Mouse (Mus musculus) kidney, embryonic 16.5 days (tissue): Measurements from ENCODE around the gene Bach2. TPM values are rescaled to one million over a fixed set of nuclear protein-coding genes. Genes with fewer than 3 reads are reported as not detected.

ENCODE experiments used
- ATAC-seq: fragments of 200-750 bp; cut with Nextera tagmentation; 2 replicates; pipeline ENCODE4 v1.8.0; 2017; ENCODE audit warnings: moderate TSS enrichment; ENCODE audit not compliant: low FRiP score, low TSS enrichment
- H3K27ac ChIP-seq: fragments of 300-500 bp; sonication (generic); 2 replicates; pipeline ENCODE4 v1.5.1; 2014; ENCODE audit warnings: low read length
- H3K27me3 ChIP-seq: fragments of 300-500 bp; sonication (generic); 2 replicates; pipeline ENCODE4 v1.6.1; 2014; ENCODE audit warnings: low read length, control low read depth, mixed read lengths; ENCODE audit not compliant: insufficient read depth
- H3K36me3 ChIP-seq: fragments of 300-500 bp; sonication (generic); 2 replicates; pipeline ENCODE4 v1.6.1; 2014; ENCODE audit warnings: low read length, control low read depth, mixed read lengths; ENCODE audit not compliant: insufficient read depth
- H3K4me1 ChIP-seq: fragments of 300-500 bp; sonication (generic); 2 replicates; pipeline ENCODE4 v1.6.1; 2014; ENCODE audit warnings: low read length, control low read depth, mixed read lengths; ENCODE audit not compliant: insufficient read depth
- H3K4me2 ChIP-seq: fragments of 300-500 bp; sonication (generic); replicated peaks from 2 replicates; pipeline ENCODE4 v1.6.1; 2014; ENCODE audit warnings: low read depth, low read length
- H3K4me3 ChIP-seq: fragments of 300-500 bp; sonication (generic); 2 replicates; pipeline ENCODE4 v1.5.1; 2014; ENCODE audit warnings: mild to moderate bottlenecking, low read length
- H3K9ac ChIP-seq: fragments of 300-500 bp; sonication (generic); replicated peaks from 2 replicates; pipeline ENCODE4 v1.6.1; 2014; ENCODE audit warnings: low read length
- H3K9me3 ChIP-seq: fragments of 300-500 bp; sonication (generic); 2 replicates; pipeline ENCODE4 v1.6.1; 2016; ENCODE audit warnings: low read length, control low read depth
- WGBS: fragments of 180-500 bp; shearing (Covaris S2); extraction: QIAGEN DNeasy Blood & Tissue Kit; methylation state at CpG from one replicate; pipeline ENCODE4 v1.1.7; 2014; 5-methylcytosine and 5-hydroxymethylcytosine counted together
- polyA plus RNA-seq: library from polyadenylated mRNA; unstranded; fragments of >200 nt; fragmentation: Nextera tagmentation; extraction: Ambion mirVana; gene quantifications from 2 replicates; pipeline ENCODE4 v1.2.1, GENCODE M21; 2015

The Bach2 gene
- polyA plus RNA-seq, 1 experiment from 2014 or later = 7.9 TPM

DNA sequence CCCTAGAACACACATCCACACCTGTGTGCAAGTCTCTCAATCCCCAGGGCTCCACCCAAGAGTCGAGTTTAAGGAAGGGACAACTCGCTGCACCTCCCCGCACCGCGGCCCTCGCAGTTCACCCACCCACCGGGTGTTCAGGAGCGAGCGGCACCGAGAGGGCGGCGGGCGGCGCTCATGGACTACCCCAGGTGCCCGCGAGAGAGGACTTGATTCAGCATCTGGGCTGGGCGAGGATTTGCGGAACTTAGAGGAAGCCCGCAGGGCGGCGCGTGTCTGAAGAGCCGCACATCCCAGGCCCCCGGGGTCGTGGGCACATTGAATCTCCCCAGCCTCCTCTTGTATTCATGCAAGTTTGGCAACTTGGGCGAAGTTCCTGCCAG is 1.1 kb downstream of the Bach2 start:
- peak; percentile 57 for ATAC-seq
- H3K36me3 ChIP-seq = no peaks in the 10 kb centered on the region
- H3K4me2 ChIP-seq = peak overlapping the region; percentile 90
- H3K4me3 ChIP-seq = peak overlapping the region; percentile 88
- peaks cover 34% of the 10 kb centered on the region for H3K4me1 ChIP-seq
- H3K9me3 ChIP-seq = no peaks in the 10 kb centered on the region
- under 1% methylated on average over 26 of the region's 26 CpGs for WGBS
- no peaks in the 10 kb centered on the region for H3K27me3 ChIP-seq
- H3K9ac ChIP-seq = peak overlapping the region; percentile 91
- H3K27ac ChIP-seq = peak overlapping the region; percentile 96

DNA sequence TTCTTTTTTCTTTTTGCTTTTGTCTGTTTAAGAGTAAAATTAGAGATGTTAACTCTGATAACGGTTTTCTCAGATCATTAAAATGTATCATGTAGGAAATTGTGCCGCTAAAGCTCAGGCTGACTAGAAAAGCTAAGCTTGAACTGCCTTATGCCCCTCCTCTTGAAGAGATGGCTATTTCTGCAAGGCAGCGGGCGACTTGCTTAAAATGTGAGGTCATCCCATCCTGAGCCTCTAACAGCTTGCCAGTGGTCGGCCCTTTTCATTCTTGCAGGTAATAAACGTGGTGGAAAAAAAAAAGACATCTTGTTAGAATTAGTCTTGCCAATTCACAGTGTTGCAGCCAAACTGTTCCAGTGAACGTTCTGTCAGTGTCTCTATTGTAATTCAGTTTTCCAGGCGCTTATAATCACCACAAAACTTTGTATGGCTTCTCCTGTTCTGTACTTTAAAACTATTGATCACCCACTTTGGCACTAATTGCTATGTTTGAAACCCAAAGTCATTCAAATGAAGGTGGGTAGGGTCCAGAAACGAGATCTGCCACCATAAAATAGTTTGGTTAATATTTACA is 1.9 kb downstream of the Bach2 start:
- no peak overlapping the region; the same call in 1 of the 2 replicates for H3K9ac ChIP-seq
- WGBS = 17% methylated on average over 9 of the region's 9 CpGs

DNA sequence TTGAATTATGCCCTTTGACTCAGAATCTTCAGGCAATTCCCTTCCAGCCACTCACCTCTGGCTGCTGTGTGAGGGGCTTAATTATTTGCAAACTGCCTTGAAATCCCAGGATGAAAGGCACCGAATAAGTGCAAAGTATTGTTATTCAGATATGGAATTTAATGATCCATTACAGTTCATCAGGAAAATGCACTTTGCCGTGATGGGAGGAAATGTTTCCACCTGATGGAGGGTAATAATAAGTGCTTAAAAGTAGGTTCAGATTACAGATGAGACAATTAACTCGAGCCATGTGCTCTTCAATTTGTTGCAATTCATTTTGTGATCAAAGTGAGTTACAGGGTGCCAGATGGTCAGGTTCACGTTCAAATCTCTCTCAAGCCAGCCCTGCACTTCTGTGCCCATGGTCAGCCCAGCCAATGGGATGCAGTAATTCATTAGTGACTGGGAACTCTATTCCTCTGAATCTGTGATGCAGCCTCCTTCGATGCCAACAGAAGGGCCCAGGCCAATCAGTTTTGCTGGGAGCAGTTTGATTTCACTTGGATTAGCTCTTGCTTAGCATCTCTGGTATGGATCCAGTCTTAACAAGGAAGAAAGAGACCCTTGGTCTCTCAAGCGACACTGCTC is 2.9 kb downstream of the Bach2 start:
- H3K4me2 ChIP-seq = no peak overlapping the region
- H3K4me3 ChIP-seq = no peak overlapping the region
- no peak for ATAC-seq
- 37% methylated on average over 6 of the region's 6 CpGs for WGBS
- no peaks in the 10 kb centered on the region for H3K27me3 ChIP-seq
- peaks cover 35% of the 10 kb centered on the region for H3K4me1 ChIP-seq
- no peaks in the 10 kb centered on the region for H3K9me3 ChIP-seq
- H3K36me3 ChIP-seq = no peaks in the 10 kb centered on the region
- H3K9ac ChIP-seq = no peak overlapping the region
- H3K27ac ChIP-seq = no peak overlapping the region

More for the DNA sequence above, 1.9 kb downstream of the Bach2 start:
- Histone ChIP-seq H3K9me3 (no peaks in the 10 kb centered on the region), H3K4me1 (peaks cover 34% of the 10 kb centered on the region), H3K27me3 (no peaks in the 10 kb centered on the region), H3K4me3 (peak overlapping the region; percentile 88), H3K36me3 (no peaks in the 10 kb centered on the region), H3K27ac (no peak overlapping the region), H3K4me2 (peak overlapping the region; percentile 90)
- no peak for ATAC-seq

DNA sequence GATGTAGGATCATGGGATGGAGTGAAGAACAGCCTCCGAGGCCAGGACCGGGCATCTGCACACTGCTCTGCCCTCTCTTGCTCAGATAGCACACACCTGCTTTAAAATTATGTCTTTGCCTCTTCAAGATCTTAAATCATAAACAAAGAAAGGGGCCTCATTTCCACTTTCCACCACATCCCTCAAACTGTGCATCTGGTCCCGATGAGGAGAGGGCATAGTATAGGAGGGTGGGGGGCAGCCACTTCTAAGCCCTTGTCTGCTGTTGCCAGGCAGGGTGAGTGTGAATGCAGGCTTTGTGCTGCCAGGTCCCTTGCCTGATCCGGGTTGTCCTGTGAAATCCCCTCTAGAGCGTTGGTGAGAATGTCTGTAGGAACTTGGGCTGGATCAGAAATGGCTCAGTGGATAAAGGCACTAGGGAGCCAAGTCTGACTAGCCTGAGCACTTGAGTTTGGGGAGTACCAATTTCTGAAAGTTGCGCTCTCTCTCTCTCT is 3.6 kb downstream of the Bach2 start:
- no peak for ATAC-seq
- 68% methylated on average over 6 of the region's 6 CpGs for WGBS
- no peaks in the 10 kb centered on the region for H3K9me3 ChIP-seq
- no peaks in the 10 kb centered on the region for H3K27me3 ChIP-seq
- H3K4me1 ChIP-seq = peaks cover 41% of the 10 kb centered on the region
- no peak overlapping the region for H3K9ac ChIP-seq
- no peak overlapping the region for H3K4me3 ChIP-seq
- no peaks in the 10 kb centered on the region for H3K36me3 ChIP-seq
- no peak overlapping the region for H3K27ac ChIP-seq
- no peak overlapping the region for H3K4me2 ChIP-seq

DNA sequence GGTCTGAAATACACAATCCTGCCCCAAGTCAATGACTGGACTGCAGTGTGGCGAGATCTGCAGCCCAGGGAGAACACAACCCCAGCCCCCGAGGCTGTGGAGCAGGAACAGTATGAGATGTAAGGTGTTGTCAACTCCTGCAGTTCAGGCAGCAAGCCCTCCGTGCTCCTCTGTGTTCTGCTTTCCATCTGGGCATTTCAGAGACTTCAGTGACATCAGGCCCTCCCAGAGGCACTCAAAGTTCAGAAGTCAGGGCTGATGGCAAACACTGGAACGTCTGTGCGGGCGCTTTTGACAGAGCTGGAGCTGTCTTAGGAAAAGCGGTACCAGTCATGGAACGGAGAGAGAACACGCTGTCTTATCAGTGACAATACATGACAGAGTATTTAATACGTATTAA is 4.9 kb downstream of the Bach2 start:
- H3K36me3 ChIP-seq = no peaks in the 10 kb centered on the region
- WGBS = 61% methylated on average over 10 of the region's 10 CpGs
- peaks cover 48% of the 10 kb centered on the region for H3K4me1 ChIP-seq
- no peak overlapping the region for H3K9ac ChIP-seq
- no peaks in the 10 kb centered on the region for H3K27me3 ChIP-seq
- H3K27ac ChIP-seq = no peak overlapping the region
- no peaks in the 10 kb centered on the region for H3K9me3 ChIP-seq
- H3K4me3 ChIP-seq = no peak overlapping the region
- H3K4me2 ChIP-seq = no peak overlapping the region
- no peak for ATAC-seq

DNA sequence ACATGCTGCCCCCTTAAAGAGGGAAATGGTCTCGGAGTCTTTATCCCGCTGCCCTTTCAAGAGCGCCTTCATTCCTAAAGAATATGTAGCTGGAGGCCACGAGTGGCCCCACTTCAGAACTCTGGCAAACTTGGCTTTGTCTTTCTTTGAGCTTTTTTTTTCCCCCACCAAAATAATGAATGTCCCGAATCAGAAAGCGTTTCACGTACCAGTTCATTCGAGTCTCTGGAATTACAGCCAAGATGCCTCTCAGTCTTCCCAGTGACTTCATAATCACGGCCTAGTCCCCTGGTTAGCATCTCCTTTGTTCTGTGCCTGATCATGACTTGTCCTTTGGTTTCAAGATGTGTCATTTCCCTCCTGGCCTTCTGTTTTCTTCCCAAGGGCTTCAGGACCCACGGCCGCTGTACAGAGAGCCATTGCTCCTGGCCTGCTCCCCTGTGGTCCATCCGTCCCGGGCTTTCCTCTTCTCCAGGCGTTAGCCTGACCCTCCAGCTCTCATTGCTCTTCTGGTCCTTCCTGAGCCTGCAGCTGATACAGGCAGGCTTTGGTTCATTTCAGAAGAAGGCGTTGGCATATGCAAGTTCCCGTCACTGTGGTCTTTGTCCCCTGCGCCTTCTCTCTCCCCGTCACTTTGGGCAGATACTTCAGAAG is 5.6 kb downstream of the Bach2 start:
- H3K36me3 ChIP-seq = no peaks in the 10 kb centered on the region
- H3K9me3 ChIP-seq = no peaks in the 10 kb centered on the region
- H3K4me2 ChIP-seq = no peak overlapping the region
- no peaks in the 10 kb centered on the region for H3K27me3 ChIP-seq
- H3K4me3 ChIP-seq = no peak overlapping the region
- peaks cover 55% of the 10 kb centered on the region for H3K4me1 ChIP-seq
- WGBS = 81% methylated on average over 18 of the region's 18 CpGs
- no peak overlapping the region for H3K27ac ChIP-seq
- no peak overlapping the region for H3K9ac ChIP-seq
- ATAC-seq = no peak

DNA sequence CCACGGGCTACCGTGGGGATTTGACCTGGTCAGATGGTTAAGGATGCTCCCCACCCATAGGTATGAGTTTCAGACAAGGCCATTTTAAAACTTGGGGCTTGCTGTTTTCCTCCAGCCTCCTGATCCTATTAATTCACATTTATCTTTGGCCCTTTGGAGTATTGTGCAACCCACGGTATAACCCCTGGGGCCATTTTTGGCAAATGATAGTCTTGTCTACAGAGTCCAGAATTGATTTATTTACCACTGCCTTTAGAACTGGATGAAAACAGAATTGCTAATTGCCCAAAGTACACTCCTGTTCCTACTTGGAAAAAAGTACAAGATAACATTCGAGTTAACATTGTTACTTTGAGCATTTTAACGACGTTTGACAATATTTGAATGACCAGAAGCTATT is 7.0 kb downstream of the Bach2 start:
- no peaks in the 10 kb centered on the region for H3K27me3 ChIP-seq
- H3K4me2 ChIP-seq = no peak overlapping the region
- H3K9ac ChIP-seq = no peak overlapping the region
- H3K27ac ChIP-seq = no peak overlapping the region
- WGBS = 88% methylated on average over 6 of the region's 6 CpGs
- H3K4me1 ChIP-seq = peaks cover 61% of the 10 kb centered on the region
- H3K9me3 ChIP-seq = no peaks in the 10 kb centered on the region
- no peak for ATAC-seq
- no peak overlapping the region for H3K4me3 ChIP-seq
- no peaks in the 10 kb centered on the region for H3K36me3 ChIP-seq

DNA sequence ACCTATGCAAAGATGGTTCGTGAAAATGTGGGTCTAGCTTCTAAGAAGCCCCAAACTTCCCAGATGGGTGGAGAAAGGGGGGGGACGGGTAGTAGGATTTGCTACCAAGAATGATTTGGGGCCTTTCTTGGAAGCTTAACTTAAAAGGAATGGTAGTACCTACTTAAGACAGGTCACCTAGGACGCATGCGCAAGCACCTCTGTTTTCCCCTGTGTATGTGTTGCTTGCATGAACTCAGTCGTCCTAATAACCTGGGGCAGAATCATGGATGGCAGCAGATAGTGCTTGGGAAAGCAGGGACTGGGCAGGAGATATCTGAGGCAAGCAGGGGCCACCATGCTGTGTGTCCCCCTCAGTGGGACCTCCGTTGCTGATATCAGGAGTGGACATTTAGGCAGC is 7.4 kb downstream of the Bach2 start:
- H3K36me3 ChIP-seq = no peaks in the 10 kb centered on the region
- H3K4me3 ChIP-seq = no peak overlapping the region
- no peak overlapping the region for H3K9ac ChIP-seq
- ATAC-seq = no peak
- H3K27me3 ChIP-seq = no peaks in the 10 kb centered on the region
- no peak overlapping the region for H3K4me2 ChIP-seq
- H3K27ac ChIP-seq = no peak overlapping the region
- WGBS = 80% methylated on average over 6 of the region's 6 CpGs
- peaks cover 61% of the 10 kb centered on the region for H3K4me1 ChIP-seq
- H3K9me3 ChIP-seq = no peaks in the 10 kb centered on the region

DNA sequence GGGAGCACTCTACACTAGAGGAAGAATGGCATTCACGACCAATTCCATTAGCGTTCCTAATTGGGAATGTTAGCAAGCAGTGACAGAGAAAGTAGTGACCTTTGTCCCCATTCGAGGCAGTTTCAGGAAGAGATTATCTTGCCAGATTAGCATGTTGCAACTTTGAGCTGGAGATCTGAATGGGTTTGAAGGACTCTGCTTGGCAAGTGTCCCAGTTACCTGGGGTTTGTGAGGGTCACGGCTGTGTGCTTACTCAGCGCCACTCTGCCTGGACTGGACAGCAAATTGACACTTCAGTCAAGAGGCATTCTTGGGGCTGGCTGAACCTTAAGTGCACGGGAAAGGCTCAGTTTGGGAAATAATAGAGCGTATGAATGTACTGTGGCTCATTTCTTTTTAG is 8.2 kb downstream of the Bach2 start:
- Histone ChIP-seq H3K9me3 (no peaks in the 10 kb centered on the region), H3K4me3 (no peak overlapping the region), H3K4me2 (no peak overlapping the region), H3K36me3 (no peaks in the 10 kb centered on the region), H3K4me1 (peaks cover 57% of the 10 kb centered on the region), H3K27me3 (no peaks in the 10 kb centered on the region), H3K9ac (no peak overlapping the region), H3K27ac (0 out of 2 replicates have a peak overlapping the region, but pooled peaks have one; percentile 6)
- WGBS = 37% methylated on average over 7 of the region's 7 CpGs
- ATAC-seq = no peak
